Mouse (Mus musculus) neural tube, embryonic 15.5 days (tissue): ENCODE measurements around the gene Olfr656. TPM values are rescaled to one million over a fixed set of nuclear protein-coding genes. Genes with fewer than 3 reads are reported as not detected.
A peak's percentile ranks its signal among the peaks of the same experiment; 100 is the strongest.

Experiments
- ATAC-seq: fragments of 200-750 bp; cut with Nextera tagmentation; 2 replicates; pipeline ENCODE4 v1.8.0; 2017; ENCODE audit warnings: mild to moderate bottlenecking, moderate TSS enrichment, moderate library complexity; ENCODE audit not compliant: low FRiP score
- H3K27ac ChIP-seq: fragments of 300-500 bp; sonication (generic); replicated peaks from 2 replicates; pipeline ENCODE4 v1.5.1; 2015; ENCODE audit warnings: mild to moderate bottlenecking, inconsistent platforms
- H3K27me3 ChIP-seq: fragments of 300-500 bp; sonication (generic); replicated peaks from 2 replicates; pipeline ENCODE4 v1.6.1; 2015; ENCODE audit warnings: inconsistent platforms
- H3K36me3 ChIP-seq: fragments of 300-500 bp; sonication (generic); 2 replicates; pipeline ENCODE4 v1.6.1; 2015; ENCODE audit warnings: inconsistent platforms
- H3K4me1 ChIP-seq: fragments of 300-500 bp; sonication (generic); 2 replicates; pipeline ENCODE4 v1.6.1; 2015; ENCODE audit warnings: inconsistent platforms
- H3K4me2 ChIP-seq: fragments of 300-500 bp; sonication (generic); 2 replicates; pipeline ENCODE4 v1.6.1; 2015; ENCODE audit warnings: inconsistent platforms, mild to moderate bottlenecking, moderate library complexity
- H3K4me3 ChIP-seq: fragments of 300-500 bp; sonication (generic); replicated peaks from 2 replicates; pipeline ENCODE4 v1.5.1; 2015; ENCODE audit warnings: mild to moderate bottlenecking, inconsistent platforms
- H3K9ac ChIP-seq: fragments of 300-500 bp; sonication (generic); replicated peaks from 2 replicates; pipeline ENCODE4 v1.6.1; 2015; ENCODE audit warnings: mild to moderate bottlenecking, inconsistent platforms
- H3K9me3 ChIP-seq: fragments of 300-500 bp; sonication (generic); replicated peaks from 2 replicates; pipeline ENCODE4 v1.6.1; 2016; ENCODE audit warnings: inconsistent platforms
- WGBS: fragments of 180-500 bp; shearing (Covaris S2); methylation state at CpG from one replicate; pipeline ENCODE4 v1.1.7; 2015; ENCODE audit warnings: mixed read lengths; 5-methylcytosine and 5-hydroxymethylcytosine counted together
- polyA plus RNA-seq: library from polyadenylated mRNA; unstranded; fragments of >200 nt; fragmentation: Nextera tagmentation; extraction: Ambion mirVana; gene quantifications from 2 replicates; pipeline ENCODE4 v1.2.1, GENCODE M21; 2015

Olfr656 gene
- polyA plus RNA-seq: not detected in 2 replicates

- WGBS: 81% methylated on average over 4 of the region's 4 CpGs
- ATAC-seq: no peak
- no peak within 1 kb of the TSS for H3K4me2 ChIP-seq
- no peaks in the 10 kb centered on the region for H3K36me3 ChIP-seq
- H3K4me1 ChIP-seq: no peaks in the 10 kb centered on the region
- no peaks in the 10 kb centered on the region for H3K27me3 ChIP-seq
- no peak within 1 kb of the TSS for H3K4me3 ChIP-seq
- no peak within 1 kb of the TSS for H3K27ac ChIP-seq
- H3K9ac ChIP-seq: no peak within 1 kb of the TSS
- no peaks in the 10 kb centered on the region for H3K9me3 ChIP-seq
Measured at GRCm38 (mm10) chr7:104613655-104614054, at the start of gene Olfr656. Gene Olfr656, plus strand, starts transcription at chr7:104613955.

GRCm38 (mm10) chr7:104577014-104577413 is 36.7 kb upstream of the Olfr656 start, which contains the start of gene Olfr653:
Gene Olfr653, plus strand, starts transcription at chr7:104577314.
- no peaks in the 10 kb centered on the region for H3K4me1 ChIP-seq
- ATAC-seq: no peak
- 83% methylated on average over 2 of the region's 2 CpGs for WGBS
- H3K4me2 ChIP-seq: no peak within 1 kb of the TSS
- H3K27me3 ChIP-seq: no peaks in the 10 kb centered on the region
- H3K4me3 ChIP-seq: no peak within 1 kb of the TSS
- H3K36me3 ChIP-seq: no peaks in the 10 kb centered on the region
- no peak within 1 kb of the TSS for H3K27ac ChIP-seq
- H3K9ac ChIP-seq: no peak within 1 kb of the TSS
- no peaks in the 10 kb centered on the region for H3K9me3 ChIP-seq

- no peak overlapping the region for H3K4me3 ChIP-seq
Measured at GRCm38 (mm10) chr7:104580846-104581245, 32.9 kb upstream of the Olfr656 start.

GRCm38 (mm10) chr7:104581429-104581828 is 32.3 kb upstream of the Olfr656 start:
- 89% methylated on average over 4 of the region's 4 CpGs for WGBS
- Histone ChIP-seq H3K9ac (no peak overlapping the region), H3K4me3 (no peak overlapping the region), H3K27ac (no peak overlapping the region), H3K9me3 (no peaks in the 10 kb centered on the region), H3K36me3 (no peaks in the 10 kb centered on the region), H3K27me3 (no peaks in the 10 kb centered on the region), H3K4me1 (no peaks in the 10 kb centered on the region), H3K4me2 (no peak overlapping the region)
- ATAC-seq: no peak

More at GRCm38 (mm10) chr7:104580846-104581245, 32.9 kb upstream of the Olfr656 start:
- no peaks in the 10 kb centered on the region for H3K4me1 ChIP-seq
- no peaks in the 10 kb centered on the region for H3K9me3 ChIP-seq
- H3K4me2 ChIP-seq: no peak overlapping the region
- ATAC-seq: no peak
- no peak overlapping the region for H3K27ac ChIP-seq
- no peaks in the 10 kb centered on the region for H3K27me3 ChIP-seq
- WGBS: 93% methylated on average over 4 of the region's 4 CpGs
- H3K36me3 ChIP-seq: no peaks in the 10 kb centered on the region
- no peak overlapping the region for H3K9ac ChIP-seq

GRCm38 (mm10) chr7:104586725-104587124 is 27.0 kb upstream of the Olfr656 start, which contains the start of gene Olfr654:
Gene Olfr654, plus strand, starts transcription at chr7:104587025.
- H3K9me3 ChIP-seq: no peaks in the 10 kb centered on the region
- H3K36me3 ChIP-seq: no peaks in the 10 kb centered on the region
- WGBS: 92% methylated on average over 4 of the region's 4 CpGs
- no peak for ATAC-seq
- no peaks in the 10 kb centered on the region for H3K27me3 ChIP-seq
- H3K4me2 ChIP-seq: no peak within 1 kb of the TSS
- H3K9ac ChIP-seq: no peak within 1 kb of the TSS
- no peaks in the 10 kb centered on the region for H3K4me1 ChIP-seq
- H3K27ac ChIP-seq: no peak within 1 kb of the TSS
- no peak within 1 kb of the TSS for H3K4me3 ChIP-seq

GRCm38 (mm10) chr7:104588274-104588673 is 25.5 kb upstream of the Olfr656 start:
- WGBS: 85% methylated on average over 5 of the region's 5 CpGs
- Histone ChIP-seq H3K27ac (no peak overlapping the region), H3K27me3 (no peaks in the 10 kb centered on the region), H3K4me3 (no peak overlapping the region), H3K9ac (no peak overlapping the region), H3K4me1 (no peaks in the 10 kb centered on the region), H3K36me3 (no peaks in the 10 kb centered on the region), H3K9me3 (no peaks in the 10 kb centered on the region), H3K4me2 (no peak overlapping the region)
- ATAC-seq: no peak

- H3K4me1 ChIP-seq: no peaks in the 10 kb centered on the region
- WGBS: 88% methylated on average over 2 of the region's 2 CpGs
- no peak within 1 kb of the TSS for H3K27ac ChIP-seq
- H3K9ac ChIP-seq: no peak within 1 kb of the TSS
- ATAC-seq: no peak
- no peaks in the 10 kb centered on the region for H3K27me3 ChIP-seq
- H3K36me3 ChIP-seq: no peaks in the 10 kb centered on the region
- H3K9me3 ChIP-seq: no peaks in the 10 kb centered on the region
- no peak within 1 kb of the TSS for H3K4me3 ChIP-seq
- no peak within 1 kb of the TSS for H3K4me2 ChIP-seq
Measured at GRCm38 (mm10) chr7:104601679-104602078, 12.1 kb upstream of the Olfr656 start, which contains the start of gene Olfr655. Gene Olfr655, minus strand, starts transcription at chr7:104601779.

GRCm38 (mm10) chr7:104603173-104603572 is 10.6 kb upstream of the Olfr656 start:
- WGBS: 7% methylated on average over 3 of the region's 3 CpGs
- ATAC-seq: no peak

GRCm38 (mm10) chr7:104604727-104605126 is 9.0 kb upstream of the Olfr656 start:
- H3K27me3 ChIP-seq: no peaks in the 10 kb centered on the region
- H3K4me3 ChIP-seq: no peak overlapping the region
- no peak overlapping the region for H3K27ac ChIP-seq
- H3K36me3 ChIP-seq: no peaks in the 10 kb centered on the region
- no peak for ATAC-seq
- no peak overlapping the region for H3K9ac ChIP-seq
- H3K4me2 ChIP-seq: no peak overlapping the region
- H3K4me1 ChIP-seq: no peaks in the 10 kb centered on the region
- no peaks in the 10 kb centered on the region for H3K9me3 ChIP-seq

More at GRCm38 (mm10) chr7:104603173-104603572, 10.6 kb upstream of the Olfr656 start:
- no peaks in the 10 kb centered on the region for H3K9me3 ChIP-seq
- H3K4me2 ChIP-seq: no peak overlapping the region
- no peaks in the 10 kb centered on the region for H3K27me3 ChIP-seq
- no peaks in the 10 kb centered on the region for H3K4me1 ChIP-seq
- H3K27ac ChIP-seq: no peak overlapping the region
- H3K4me3 ChIP-seq: no peak overlapping the region
- H3K36me3 ChIP-seq: no peaks in the 10 kb centered on the region
- no peak overlapping the region for H3K9ac ChIP-seq

- Histone ChIP-seq H3K27me3 (no peaks in the 10 kb centered on the region), H3K4me3 (no peak within 1 kb of the TSS), H3K9me3 (no peaks in the 10 kb centered on the region), H3K4me1 (no peaks in the 10 kb centered on the region), H3K36me3 (no peaks in the 10 kb centered on the region), H3K27ac (no peak within 1 kb of the TSS), H3K4me2 (no peak within 1 kb of the TSS), H3K9ac (no peak within 1 kb of the TSS)
- no peak for ATAC-seq
Measured at GRCm38 (mm10) chr7:104624494-104624893, 10.7 kb downstream of the Olfr656 start, which contains the start of gene Olfr657. Gene Olfr657, plus strand, starts transcription at chr7:104624794.

- Histone ChIP-seq H3K27me3 (no peaks in the 10 kb centered on the region), H3K4me2 (peak within 1 kb of the TSS; percentile 55), H3K36me3 (no peaks in the 10 kb centered on the region), H3K9ac (no peak within 1 kb of the TSS), H3K9me3 (no peaks in the 10 kb centered on the region), H3K4me3 (peak within 1 kb of the TSS; percentile 31), H3K4me1 (no peaks in the 10 kb centered on the region), H3K27ac (no peak within 1 kb of the TSS)
- WGBS: 23% methylated on average over 20 of the region's 22 CpGs
- peak; percentile 90 for ATAC-seq
Measured at GRCm38 (mm10) chr7:104646841-104647482, 33.2 kb downstream of the Olfr656 start, which contains the start of gene Olfr658. Gene Olfr658, minus strand, starts transcription at chr7:104647305.

- H3K27ac ChIP-seq: no peak within 1 kb of the TSS
- H3K9ac ChIP-seq: no peak within 1 kb of the TSS
- H3K4me3 ChIP-seq: no peak within 1 kb of the TSS
- no peaks in the 10 kb centered on the region for H3K27me3 ChIP-seq
- 91% methylated on average over 3 of the region's 3 CpGs for WGBS
- ATAC-seq: no peak
- no peaks in the 10 kb centered on the region for H3K4me1 ChIP-seq
- no peaks in the 10 kb centered on the region for H3K36me3 ChIP-seq
- H3K9me3 ChIP-seq: no peaks in the 10 kb centered on the region
- H3K4me2 ChIP-seq: no peak within 1 kb of the TSS
Measured at GRCm38 (mm10) chr7:104666453-104666852, 52.7 kb downstream of the Olfr656 start, which contains the start of gene Olfr659. Gene Olfr659, plus strand, starts transcription at chr7:104666753.
